Mouse (Mus musculus) cortical plate, adult 2 months (tissue): ENCODE data around the gene Gmps. TPM values are rescaled to one million over a fixed set of nuclear protein-coding genes. Genes with fewer than 3 reads are reported as not detected.

Experiments used
- H3K27ac ChIP-seq: fragments of 200-500 bp; 2 replicates; pipeline ENCODE4 v1.5.1; 2012; ENCODE audit warnings: low read length, control low read depth, inconsistent platforms; ENCODE audit not compliant: insufficient read depth
- H3K4me1 ChIP-seq: fragments of 200-500 bp; 2 replicates; pipeline ENCODE4 v1.6.1; 2011; ENCODE audit warnings: low read length; ENCODE audit not compliant: control insufficient read depth, insufficient read depth
- H3K4me3 ChIP-seq: fragments of 200-500 bp; 2 replicates; pipeline ENCODE4 v1.5.1; 2011; ENCODE audit warnings: mild to moderate bottlenecking, low read length, control low read depth; ENCODE audit not compliant: insufficient read depth
- CTCF ChIP-seq: fragments of 200-500 bp; IDR thresholded peaks from 2 replicates; pipeline ENCODE4 v1.5.1; 2011; ENCODE audit warnings: mild to moderate bottlenecking, control low read depth, low read length; ENCODE audit not compliant: insufficient read depth; ENCODE audit errors: extremely low read depth
- POLR2A ChIP-seq: fragments of 200-500 bp; IDR thresholded peaks from 2 replicates; pipeline ENCODE4 v1.6.1; 2011; ENCODE audit warnings: mild to moderate bottlenecking, low read length, control low read depth; ENCODE audit not compliant: insufficient read depth; ENCODE audit errors: extremely low read depth
- polyA plus RNA-seq: library from polyadenylated mRNA; depleted of rRNA; stranded (reverse); fragments of >200 nt; gene quantifications from 2 replicates; pipeline ENCODE4 v1.2.3, GENCODE M21; 2012; rRNA removed

Gmps gene
- 15.9 and 16.1 TPM in 2 replicates for polyA plus RNA-seq

DNA sequence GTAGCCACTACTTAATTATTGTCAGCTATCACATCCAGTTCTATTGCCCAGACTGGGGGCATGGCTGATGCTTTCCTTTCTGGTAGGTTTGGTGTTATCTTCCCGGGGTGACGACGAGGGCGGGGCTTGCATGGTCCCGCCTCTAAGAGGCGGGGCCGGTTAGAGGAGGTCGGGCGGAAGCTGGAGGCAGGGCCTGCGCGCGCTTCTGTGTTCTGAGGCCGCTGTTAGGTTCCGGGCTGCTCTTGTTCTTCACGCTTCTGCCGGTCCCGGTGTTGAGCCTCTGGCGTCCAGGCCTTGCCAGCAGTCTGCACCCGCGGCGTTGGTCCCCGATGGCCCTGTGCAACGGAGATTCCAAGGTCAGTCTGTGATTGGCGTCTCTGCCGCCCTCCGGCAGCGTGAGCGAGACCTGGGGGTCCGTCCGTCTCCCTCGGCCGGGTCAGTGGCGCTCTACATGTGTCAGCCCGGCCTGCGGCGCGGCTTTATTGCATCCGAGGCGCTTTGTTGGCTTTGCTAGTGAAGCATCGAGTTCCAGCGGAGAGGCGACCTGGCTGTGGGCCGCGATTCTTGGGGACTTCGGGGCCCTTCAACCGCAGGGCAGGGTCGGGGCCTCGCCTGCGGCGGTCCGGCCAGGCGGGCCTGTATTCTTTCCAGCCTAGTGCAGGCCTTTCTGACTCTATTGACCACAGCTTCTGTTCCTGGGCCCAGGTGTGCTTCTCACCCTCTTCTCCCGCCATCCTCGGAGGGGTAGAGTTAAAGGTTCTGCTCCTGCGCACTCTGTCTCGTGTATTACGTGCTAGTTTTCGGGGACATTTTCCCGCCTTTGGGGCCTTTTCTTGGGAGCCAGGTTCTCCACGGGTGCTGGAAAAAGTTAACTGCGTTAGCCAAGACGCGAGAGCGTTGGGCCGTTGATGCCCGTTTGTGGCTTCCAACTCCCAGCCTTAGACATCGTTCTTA lies at the start of gene Gmps:
TSS of gene Gmps (plus strand) at position 152 of the 954 bp plus-strand sequence.
- peak; percentile 86 for TF ChIP-seq POLR2A
- no peak for TF ChIP-seq CTCF
- Histone ChIP-seq H3K4me3 (peak within 1 kb of the TSS; percentile 82), H3K27ac (peak within 1 kb of the TSS; percentile 51), H3K4me1 (no peaks in the 10 kb centered on the region; the same call in none of the 2 replicates)

DNA sequence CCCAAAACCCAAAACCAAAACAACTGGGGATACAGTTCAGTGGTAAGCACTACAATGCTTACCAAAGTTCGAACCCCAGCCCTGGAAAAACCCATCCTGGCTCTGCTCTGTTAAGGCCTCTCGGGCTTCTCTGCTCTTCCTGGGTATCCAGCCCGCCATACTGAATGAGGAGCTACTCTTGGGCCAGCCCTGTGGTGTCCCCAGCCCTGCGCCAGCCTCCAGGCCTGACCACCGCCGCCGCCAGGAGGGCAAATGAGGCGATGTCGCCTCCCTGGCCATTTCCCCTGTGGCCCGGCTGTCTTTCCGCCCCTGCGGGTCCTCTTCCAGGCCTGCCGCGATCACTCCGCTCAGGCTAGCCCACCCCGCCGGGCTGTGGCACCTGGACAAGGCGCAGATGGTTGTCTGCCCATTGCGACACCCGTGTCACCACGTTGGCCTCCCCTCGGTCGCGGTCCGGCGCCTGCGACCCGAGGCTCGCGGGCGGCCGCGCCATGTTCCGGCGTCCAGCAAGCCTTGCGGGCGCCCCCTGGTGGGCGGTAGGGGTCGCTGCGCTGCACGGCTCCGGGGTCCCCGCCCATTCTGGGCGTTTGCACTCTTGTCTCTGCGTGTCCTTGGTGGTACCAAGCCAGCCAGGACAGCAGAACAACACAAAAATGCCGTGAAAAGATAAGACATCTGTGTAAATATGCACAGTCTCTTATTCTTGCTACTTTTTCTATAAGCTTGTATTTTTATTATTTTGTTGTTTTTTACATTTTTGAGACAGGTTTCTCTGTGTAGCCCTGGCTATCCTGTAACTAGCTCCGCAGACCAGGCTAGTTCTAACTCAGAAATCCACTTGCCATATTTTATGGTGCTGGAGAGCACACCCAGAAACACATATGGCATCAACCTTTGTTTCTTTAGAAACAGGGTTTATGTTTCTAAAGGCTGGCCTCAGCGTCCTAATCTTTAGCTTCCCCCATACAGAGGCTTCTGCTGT lies 46.7 kb upstream of the Gmps start, which contains the start of gene E130311K13Rik:
TSS of gene E130311K13Rik (minus strand) at position 595 of the 982 bp plus-strand sequence.
- H3K4me1 ChIP-seq: no peaks in the 10 kb centered on the region
- H3K4me3 ChIP-seq: peak within 1 kb of the TSS; percentile 81
- H3K27ac ChIP-seq: peak within 1 kb of the TSS; percentile 97
- TF ChIP-seq POLR2A: 0 out of 2 replicates have a peak, but pooled peaks have one; percentile 30
- TF ChIP-seq CTCF: peak; percentile 38; the same call in 1 of the 2 replicates

DNA sequence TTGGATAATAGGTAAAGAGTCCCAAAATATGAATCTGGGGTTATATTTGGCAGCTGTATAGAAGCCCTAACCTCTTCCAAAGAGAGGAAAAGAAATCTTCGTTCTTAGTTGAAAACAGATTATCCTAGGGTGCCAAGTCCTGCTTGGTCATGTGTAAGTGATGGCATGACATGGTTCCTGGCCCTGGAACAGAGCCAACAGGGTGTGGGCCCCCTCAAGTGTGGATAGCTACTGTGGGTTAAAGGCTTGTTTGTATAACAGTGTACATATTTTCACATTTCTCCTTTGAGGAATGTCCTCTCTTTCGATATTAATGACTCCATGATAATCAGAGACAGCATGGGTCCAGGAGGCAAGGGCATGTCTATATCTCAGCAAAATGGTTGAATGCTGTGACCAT lies 37.0 kb upstream of the Gmps start:
- H3K4me1 ChIP-seq: no peaks in the 10 kb centered on the region
- TF ChIP-seq CTCF (no peak), POLR2A (no peak)
- no peak overlapping the region for H3K27ac ChIP-seq
- H3K4me3 ChIP-seq: no peak overlapping the region

DNA sequence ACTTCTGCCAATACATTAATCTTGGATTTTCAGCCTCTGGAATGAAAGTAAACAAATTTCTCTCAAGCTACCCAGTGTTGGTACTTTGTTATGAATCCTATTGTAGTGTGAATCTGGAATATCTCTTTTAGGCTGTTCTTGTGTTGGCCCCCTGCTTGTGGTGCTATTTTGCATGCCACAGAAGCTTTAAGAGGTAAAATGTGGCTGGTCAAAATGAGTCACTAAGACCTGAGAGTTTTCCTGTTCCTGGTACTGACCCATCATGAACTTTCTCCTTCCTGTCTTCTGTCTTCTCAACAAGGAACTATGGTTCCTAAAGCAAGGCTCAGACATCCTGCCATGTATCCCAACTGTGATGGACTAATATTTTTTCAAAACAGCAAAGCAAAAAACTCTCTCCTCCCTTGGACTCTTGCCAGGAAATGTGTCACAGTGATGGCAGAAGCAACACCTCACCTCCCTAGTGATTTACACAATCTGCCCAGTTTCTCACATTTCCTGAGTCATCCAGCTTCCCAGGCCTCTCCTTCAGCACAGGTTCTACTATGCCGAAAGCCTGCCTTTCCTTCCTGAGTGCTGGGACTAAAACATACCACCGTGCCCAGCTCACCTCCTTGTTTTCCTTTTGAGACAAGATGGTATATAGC lies 34.6 kb upstream of the Gmps start:
- Histone ChIP-seq H3K27ac (no peak overlapping the region), H3K4me1 (no peaks in the 10 kb centered on the region), H3K4me3 (no peak overlapping the region)
- TF ChIP-seq CTCF: no peak
- no peak for TF ChIP-seq POLR2A

DNA sequence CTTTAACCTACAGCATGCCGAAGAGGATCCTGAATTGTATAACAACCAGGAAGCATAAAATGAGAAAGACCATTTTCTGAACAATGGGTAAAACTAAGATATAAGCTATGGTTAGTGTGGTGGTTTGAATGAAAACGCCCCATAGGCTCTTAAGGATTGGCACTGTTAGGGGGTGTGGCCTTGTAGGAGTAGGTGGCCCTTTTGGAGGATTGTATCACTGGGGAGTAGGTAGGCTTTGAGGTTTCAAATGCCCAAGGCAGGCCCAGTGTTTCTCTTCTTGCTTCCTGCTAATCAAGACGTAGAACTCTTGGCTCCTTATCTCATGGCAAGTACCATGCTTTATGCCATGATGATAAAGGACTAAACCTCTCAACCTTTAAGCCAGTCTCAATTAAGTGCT lies 26.1 kb upstream of the Gmps start:
- H3K4me1 ChIP-seq: no peaks in the 10 kb centered on the region
- no peak overlapping the region for H3K27ac ChIP-seq
- H3K4me3 ChIP-seq: no peak overlapping the region
- TF ChIP-seq POLR2A (no peak), CTCF (no peak)

DNA sequence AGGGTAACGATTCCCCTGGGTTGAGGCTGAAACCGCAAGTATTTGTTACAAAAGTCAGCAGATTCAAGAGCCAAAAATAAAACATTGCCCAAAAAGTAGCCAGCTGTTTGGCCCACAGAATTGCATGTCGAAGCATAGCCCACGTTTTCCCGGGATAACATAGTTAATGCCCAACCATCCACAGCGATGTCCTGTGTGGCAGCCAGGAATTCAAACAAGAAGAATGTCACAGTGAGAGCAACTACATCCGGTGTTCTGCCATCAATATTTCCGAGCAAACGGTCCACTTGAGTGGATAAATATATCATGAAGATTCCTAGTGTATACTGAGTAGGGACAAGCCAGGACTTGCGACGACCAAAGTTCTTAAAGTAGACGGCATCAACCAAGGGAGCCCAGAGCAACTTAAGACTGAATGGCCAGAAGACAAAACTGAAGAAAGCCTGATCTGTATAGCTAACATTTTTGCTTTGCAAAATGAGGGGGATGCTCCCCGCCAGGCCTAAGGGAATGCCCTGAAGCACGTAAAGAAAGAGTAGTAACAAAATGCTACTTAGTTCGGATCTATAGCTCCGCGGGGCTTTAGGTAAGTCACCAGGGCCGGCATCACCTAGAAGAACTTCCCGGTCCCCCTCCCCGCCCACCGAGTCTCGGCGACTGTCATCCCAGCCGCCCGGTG lies 12.3 kb upstream of the Gmps start:
- TF ChIP-seq CTCF (no peak), POLR2A (no peak)
- Histone ChIP-seq H3K27ac (peak overlapping the region; percentile 1; the same call in 1 of the 2 replicates), H3K4me1 (no peaks in the 10 kb centered on the region; the same call in 1 of the 2 replicates), H3K4me3 (peak overlapping the region; percentile 42)

- TF ChIP-seq CTCF (no peak), POLR2A (peak; percentile 91)
- Histone ChIP-seq H3K4me3 (peak within 1 kb of the TSS; percentile 42), H3K27ac (peak within 1 kb of the TSS; percentile 1; the same call in 1 of the 2 replicates), H3K4me1 (no peaks in the 10 kb centered on the region; the same call in 1 of the 2 replicates)
Measured at GRCm38 (mm10) chr3:63964100-63964921, 11.6 kb upstream of the Gmps start, which contains the start of gene Slc33a1. Gene Slc33a1 (minus strand): TSS chr3:63964768.

- Histone ChIP-seq H3K27ac (no peak overlapping the region), H3K4me3 (peak overlapping the region; percentile 42; the same call in 1 of the 2 replicates), H3K4me1 (no peaks in the 10 kb centered on the region; the same call in 1 of the 2 replicates)
- TF ChIP-seq POLR2A (no peak), CTCF (no peak)
Measured at GRCm38 (mm10) chr3:63964922-63965249, 11.0 kb upstream of the Gmps start.
